ENCODE assay signal across 8 mouse cellular contexts in the genomic region with DNA sequence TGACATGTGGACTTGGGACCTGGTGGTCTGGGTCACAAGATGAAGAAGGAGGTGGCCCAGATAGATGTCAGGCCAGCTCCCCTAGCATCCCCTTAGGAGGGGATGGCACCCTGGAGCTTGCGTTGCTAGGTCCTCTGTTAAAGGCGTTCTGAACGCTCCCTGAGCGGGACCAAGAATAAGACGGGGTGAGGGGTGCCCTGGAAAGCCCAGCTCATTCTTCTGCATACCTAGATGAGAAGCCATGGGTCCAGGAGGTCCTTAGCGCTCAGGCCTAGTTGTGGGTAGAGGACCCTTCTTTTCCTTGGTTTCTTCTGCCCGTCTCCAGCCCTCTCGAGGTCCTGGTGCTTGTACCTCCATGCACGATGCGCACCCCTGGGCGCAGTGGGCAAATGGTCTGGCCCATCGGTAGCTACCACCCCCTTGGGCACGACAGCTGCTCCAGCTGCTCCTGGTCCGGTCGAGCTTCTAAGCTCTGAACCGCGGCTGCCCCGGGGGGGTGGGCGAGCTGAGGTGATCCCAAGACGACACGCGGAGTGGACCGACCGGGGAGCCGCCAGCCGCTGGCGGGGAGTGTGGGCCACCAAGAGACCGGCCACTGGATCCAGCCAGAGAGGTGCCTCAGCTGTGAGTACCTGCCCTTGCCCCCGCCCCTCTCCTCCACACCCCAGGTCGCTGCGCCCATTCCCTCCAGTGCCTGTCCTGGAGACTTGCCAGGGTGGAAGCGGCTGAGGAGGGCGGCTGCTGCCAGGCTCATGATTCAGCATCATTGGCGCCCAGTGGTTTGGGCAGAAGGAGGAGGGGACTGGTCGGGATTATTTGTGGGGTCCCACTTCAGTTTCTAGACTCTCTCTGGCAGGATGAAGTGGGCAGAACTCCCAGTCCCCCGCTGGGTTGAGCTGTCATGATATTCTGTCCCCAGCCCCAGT. TPM values are rescaled to one million over a fixed set of nuclear protein-coding genes. Genes with fewer than 3 reads are reported as not detected.
DNase-seq lines count a peak whose midpoint lies in the region; ATAC-seq and TF ChIP-seq lines count a peak whose summit lies in the region.

A gene (plus strand): TSS at position 402 of the 926 bp plus-strand sequence.

- peaks cover 10% of the 10 kb centered on the region for H3K4me1 ChIP-seq in E14TG2a.4 (replicated peaks; ENCODE audit: low read depth, low read length)
- peaks cover 4% of the 10 kb centered on the region; the same call in 1 of the 2 replicates for H3K4me1 ChIP-seq in forebrain, embryonic 11.5 days (replicated peaks; ENCODE audit: control insufficient read depth, insufficient read depth, low read length)
- peaks cover 0 to 2% of the 10 kb centered on the region in 2 experiments; a peak in 1 of 4 replicates for H3K4me1 ChIP-seq in heart, embryonic 14.5 days (ENCODE audit: control insufficient read depth in 2 of 2, insufficient read depth in 2 of 2, low read length in 2 of 2)
- no peaks in the 10 kb centered on the region for H3K4me1 ChIP-seq in kidney, postnatal 0 days (replicated peaks; ENCODE audit: insufficient read depth, low read length)
- peaks cover 6% of the 10 kb centered on the region for H3K4me1 ChIP-seq in limb, embryonic 15.5 days
- peaks cover 20% of the 10 kb centered on the region for H3K4me1 ChIP-seq in midbrain, embryonic 16.5 days (ENCODE audit: control insufficient read depth, insufficient read depth, low read length)
- no peaks in the 10 kb centered on the region for H3K4me1 ChIP-seq in stomach, postnatal 0 days (replicated peaks; ENCODE audit: control insufficient read depth, insufficient read depth)

- TF ChIP-seq EP300 in stomach, postnatal 0 days (optimal IDR thresholded peaks at IDR 0.05), result no peak

- no peaks in the 10 kb centered on the region for H3K36me3 ChIP-seq in E14TG2a.4 (ENCODE audit: insufficient read depth, low read length)
- no peaks in the 10 kb centered on the region for H3K36me3 ChIP-seq in forebrain, embryonic 11.5 days (ENCODE audit: control insufficient read depth, insufficient read depth, low read length)
- no peaks in the 10 kb centered on the region for H3K36me3 ChIP-seq in heart, embryonic 14.5 days (ENCODE audit: control insufficient read depth, insufficient read depth, low read length)
- H3K36me3 ChIP-seq in kidney, postnatal 0 days (ENCODE audit: insufficient read depth, low read length), result no peaks in the 10 kb centered on the region
- no peaks in the 10 kb centered on the region for H3K36me3 ChIP-seq in limb, embryonic 15.5 days
- no peaks in the 10 kb centered on the region for H3K36me3 ChIP-seq in midbrain, embryonic 16.5 days (ENCODE audit: control insufficient read depth, insufficient read depth, low read length)
- no peaks in the 10 kb centered on the region for H3K36me3 ChIP-seq in stomach, postnatal 0 days (ENCODE audit: control insufficient read depth, insufficient read depth, low read length)

- ATAC-seq in cerebellum, adult (ENCODE audit: insufficient number of reproducible peaks, low FRiP score, low TSS enrichment), result peak; percentile 94
- peak; percentile 97 for ATAC-seq in forebrain, embryonic 11.5 days (replicated peaks; ENCODE audit: low FRiP score)
- peak; percentile 93 for ATAC-seq in heart, embryonic 14.5 days (ENCODE audit: insufficient number of reproducible peaks, insufficient read depth, low FRiP score, low read depth)
- peak; percentile 95 for ATAC-seq in kidney, postnatal 0 days (replicated peaks; ENCODE audit: low FRiP score, low read depth)
- ATAC-seq in limb, embryonic 15.5 days (ENCODE audit: insufficient number of reproducible peaks, low FRiP score, low TSS enrichment, low read depth), result peak; percentile 92
- ATAC-seq in midbrain, embryonic 16.5 days, result peak; percentile 96
- peak; percentile 98 for ATAC-seq in stomach, postnatal 0 days (ENCODE audit: low FRiP score, low TSS enrichment)

- H3K4me2 ChIP-seq in forebrain, embryonic 11.5 days (ENCODE audit: low read depth, low read length, severe bottlenecking), result peak within 1 kb of the TSS; percentile 83
- peak within 1 kb of the TSS; percentile 81 for H3K4me2 ChIP-seq in heart, embryonic 14.5 days (ENCODE audit: low read length)
- peak within 1 kb of the TSS; percentile 89 for H3K4me2 ChIP-seq in kidney, postnatal 0 days (ENCODE audit: low read length)
- peak within 1 kb of the TSS; percentile 94 for H3K4me2 ChIP-seq in limb, embryonic 15.5 days
- peak within 1 kb of the TSS; percentile 60 for H3K4me2 ChIP-seq in midbrain, embryonic 16.5 days (ENCODE audit: low read length)
- H3K4me2 ChIP-seq in stomach, postnatal 0 days (replicated peaks; ENCODE audit: low read depth), result peak within 1 kb of the TSS; percentile 85

- peak; percentile 87 for DNase-seq in forebrain, embryonic 11.5 days (ENCODE audit: low spot score)
- peak; percentile 83 for DNase-seq in kidney, postnatal 0 days (ENCODE audit: low spot score)
- DNase-seq in stomach, postnatal 0 days (ENCODE audit: low spot score), result peak; percentile 92

- H3K9ac ChIP-seq in forebrain, embryonic 11.5 days (ENCODE audit: low read length), result peak within 1 kb of the TSS; percentile 75
- H3K9ac ChIP-seq in heart, embryonic 14.5 days (ENCODE audit: low read length), result peak within 1 kb of the TSS; percentile 74
- peak within 1 kb of the TSS; percentile 69 for H3K9ac ChIP-seq in kidney, postnatal 0 days (ENCODE audit: low read depth, low read length)
- peak within 1 kb of the TSS; percentile 51 for H3K9ac ChIP-seq in limb, embryonic 15.5 days
- H3K9ac ChIP-seq in midbrain, embryonic 16.5 days (ENCODE audit: low read depth, low read length), result peak within 1 kb of the TSS; percentile 88
- peak within 1 kb of the TSS; percentile 45 for H3K9ac ChIP-seq in stomach, postnatal 0 days (ENCODE audit: low read length)

- no peak within 1 kb of the TSS for H3K27ac ChIP-seq in forebrain, embryonic 11.5 days (ENCODE audit: low read depth, low read length)
- 0 out of 4 replicates have a peak within 1 kb of the TSS, but pooled peaks of 1 of the 2 experiments have one; percentile 61 for H3K27ac ChIP-seq in heart, embryonic 14.5 days (replicated peaks in 1 of 2; ENCODE audit: control insufficient read depth in 1 of 2, insufficient read depth in 1 of 2, low read depth in 2 of 2, low read length in 2 of 2)
- H3K27ac ChIP-seq in kidney, postnatal 0 days, result no peak within 1 kb of the TSS
- H3K27ac ChIP-seq in limb, embryonic 15.5 days, result 0 out of 2 replicates have a peak within 1 kb of the TSS, but pooled peaks have one; percentile 47
- peak within 1 kb of the TSS; percentile 82 for H3K27ac ChIP-seq in midbrain, embryonic 16.5 days (ENCODE audit: low read length)
- H3K27ac ChIP-seq in stomach, postnatal 0 days (replicated peaks), result peak within 1 kb of the TSS; percentile 26

- peaks cover 10% of the 10 kb centered on the region for H3K27me3 ChIP-seq in E14TG2a.4 (ENCODE audit: insufficient read depth, low read length)
- no peaks in the 10 kb centered on the region for H3K27me3 ChIP-seq in forebrain, embryonic 11.5 days (ENCODE audit: control insufficient read depth, insufficient read depth, low read length)
- H3K27me3 ChIP-seq in heart, embryonic 14.5 days (ENCODE audit: control insufficient read depth, insufficient read depth, low read length), result no peaks in the 10 kb centered on the region
- H3K27me3 ChIP-seq in kidney, postnatal 0 days (ENCODE audit: insufficient read depth, low read length), result no peaks in the 10 kb centered on the region
- H3K27me3 ChIP-seq in limb, embryonic 15.5 days, result no peaks in the 10 kb centered on the region
- H3K27me3 ChIP-seq in midbrain, embryonic 16.5 days (ENCODE audit: control insufficient read depth, insufficient read depth, low read depth, low read length), result no peaks in the 10 kb centered on the region
- no peaks in the 10 kb centered on the region for H3K27me3 ChIP-seq in stomach, postnatal 0 days (ENCODE audit: control insufficient read depth, insufficient read depth, low read length)

- under 1% methylated on average over 34 of the region's 36 CpGs for WGBS in forebrain, embryonic 11.5 days
- under 1% methylated on average over 36 of the region's 36 CpGs for WGBS in heart, embryonic 14.5 days
- WGBS in kidney, postnatal 0 days, result 1% methylated on average over 36 of the region's 36 CpGs
- WGBS in limb, embryonic 15.5 days, result under 1% methylated on average over 36 of the region's 36 CpGs
- under 1% methylated on average over 36 of the region's 36 CpGs for WGBS in midbrain, embryonic 16.5 days
- WGBS in stomach, postnatal 0 days, result under 1% methylated on average over 35 of the region's 36 CpGs

- H3K9me3 ChIP-seq in E14TG2a.4 (ENCODE audit: low read length), result no peaks in the 10 kb centered on the region
- H3K9me3 ChIP-seq in forebrain, embryonic 11.5 days (ENCODE audit: control insufficient read depth, low read length), result no peaks in the 10 kb centered on the region
- no peaks in the 10 kb centered on the region for H3K9me3 ChIP-seq in heart, embryonic 14.5 days (ENCODE audit: control insufficient read depth, low read length)
- H3K9me3 ChIP-seq in kidney, postnatal 0 days (replicated peaks; ENCODE audit: low read length), result no peaks in the 10 kb centered on the region
- H3K9me3 ChIP-seq in limb, embryonic 15.5 days, result no peaks in the 10 kb centered on the region
- no peaks in the 10 kb centered on the region for H3K9me3 ChIP-seq in midbrain, embryonic 16.5 days (replicated peaks; ENCODE audit: control insufficient read depth, low read length, poor library complexity, severe bottlenecking)
- H3K9me3 ChIP-seq in stomach, postnatal 0 days (ENCODE audit: control insufficient read depth, low read length), result no peaks in the 10 kb centered on the region

- TF ChIP-seq CTCF in E14TG2a.4 (conservative IDR thresholded peaks at IDR 0.05; ENCODE audit: low read length), result no peak
- TF ChIP-seq CTCF in kidney, postnatal 0 days (IDR thresholded peaks at IDR 0.05; ENCODE audit: low read depth), result no peak
- no peak for TF ChIP-seq CTCF in stomach, postnatal 0 days (IDR thresholded peaks at IDR 0.05; ENCODE audit: low read depth)

- peak within 1 kb of the TSS; percentile 84 for H3K4me3 ChIP-seq in E14TG2a.4 (replicated peaks; ENCODE audit: low read length)
- H3K4me3 ChIP-seq in forebrain, embryonic 11.5 days (ENCODE audit: low read depth, low read length), result peak within 1 kb of the TSS; percentile 67
- peak within 1 kb of the TSS; percentile 61 to 79 for H3K4me3 ChIP-seq in heart, embryonic 14.5 days (ENCODE audit: control insufficient read depth in 1 of 2, insufficient read depth in 1 of 2, low read depth in 1 of 2, low read length in 2 of 2)
- peak within 1 kb of the TSS; percentile 50 for H3K4me3 ChIP-seq in kidney, postnatal 0 days (replicated peaks; ENCODE audit: low read depth, low read length)
- H3K4me3 ChIP-seq in limb, embryonic 15.5 days, result peak within 1 kb of the TSS; percentile 62
- peak within 1 kb of the TSS; percentile 53 for H3K4me3 ChIP-seq in midbrain, embryonic 16.5 days (ENCODE audit: low read depth, low read length)
- peak within 1 kb of the TSS; percentile 63 for H3K4me3 ChIP-seq in stomach, postnatal 0 days (ENCODE audit: low read depth, low read length)

RNA-seq across cellular contexts. Expression of the gene that starts here (rescaled TPM):
- 5.0 and 5.5 TPM in 2 replicates for polyA plus RNA-seq in forebrain, embryonic 11.5 days (2014; fragmentation: Nextera tagmentation; extraction: Ambion mirVana)
- polyA plus RNA-seq in heart, embryonic 14.5 days (2014; fragmentation: Nextera tagmentation; extraction: Ambion mirVana), result 2.2 and 2.7 TPM in 2 replicates
- 1.5 and 1.7 TPM in 2 replicates for polyA plus RNA-seq in kidney, postnatal 0 days (2015; fragmentation: Nextera tagmentation; extraction: Ambion mirVana)
- 1.7 and 1.9 TPM in 2 replicates for polyA plus RNA-seq in limb, embryonic 15.5 days (2015; fragmentation: Nextera tagmentation; extraction: Ambion mirVana)
- polyA plus RNA-seq in midbrain, embryonic 16.5 days (2015; fragmentation: Nextera tagmentation; extraction: Ambion mirVana), result 7.2 and 9.4 TPM in 2 replicates
- polyA plus RNA-seq in stomach, postnatal 0 days (2015; fragmentation: Nextera tagmentation; extraction: Ambion mirVana), result 3.0 and 3.1 TPM in 2 replicates

Comparison
In these comparisons a context has a peak if more than half of its experiments do, and no peak if none do; other contexts are left out.
1. H3K27ac ChIP-seq: peak in limb, embryonic 15.5 days (single experiment), midbrain, embryonic 16.5 days (single experiment) and stomach, postnatal 0 days (single experiment); none in forebrain, embryonic 11.5 days (single experiment) and kidney, postnatal 0 days (single experiment).
2. Peak in every context shown above with its lines, with median percentiles within 50 percentile points of each other: H3K4me3 ChIP-seq, ATAC-seq, DNase-seq, H3K4me2 ChIP-seq and H3K9ac ChIP-seq.